Mouse (Mus musculus) E14TG2a.4 (cell line): ENCODE measurements around the gene Tapbpl.

Experiments used
- H3K27me3 ChIP-seq: 2 replicates; pipeline ENCODE4 v1.6.1; 2014; ENCODE audit warnings: low read length, control low read depth; ENCODE audit not compliant: insufficient read depth
- H3K36me3 ChIP-seq: 2 replicates; pipeline ENCODE4 v1.6.1; 2014; ENCODE audit warnings: low read length, control low read depth; ENCODE audit not compliant: insufficient read depth
- H3K4me1 ChIP-seq: replicated peaks from 2 replicates; pipeline ENCODE4 v1.6.1; 2014; ENCODE audit warnings: low read depth, low read length, control low read depth
- H3K4me3 ChIP-seq: replicated peaks from 2 replicates; pipeline ENCODE4 v1.5.1; 2014; ENCODE audit warnings: mild to moderate bottlenecking, low read length
- H3K9me3 ChIP-seq: 2 replicates; pipeline ENCODE4 v1.6.1; 2014; ENCODE audit warnings: low read length, control low read depth
- CTCF ChIP-seq: conservative IDR thresholded peaks from 2 replicates; pipeline ENCODE4 v1.5.1; 2014; ENCODE audit warnings: low read length
- NANOG ChIP-seq: IDR thresholded peaks from 2 replicates; pipeline ENCODE4 v1.6.1; 2014; ENCODE audit warnings: borderline replicate concordance, low read length, mixed read lengths
- POU5F1 ChIP-seq: IDR thresholded peaks from 2 replicates; pipeline ENCODE4 v1.6.1; 2014; ENCODE audit warnings: low read length, borderline replicate concordance

Tapbpl gene

GRCm38 (mm10) chr6:125196301-125196700 is 35.4 kb downstream of the Tapbpl start:
- H3K27me3 ChIP-seq = no peaks in the 10 kb centered on the region
- no peaks in the 10 kb centered on the region for H3K9me3 ChIP-seq
- no peak for TF ChIP-seq POU5F1
- no peak for TF ChIP-seq CTCF
- TF ChIP-seq NANOG = no peak
- peaks cover 73% of the 10 kb centered on the region for H3K4me1 ChIP-seq
- H3K4me3 ChIP-seq = 0 out of 2 replicates have a peak overlapping the region, but pooled peaks have one; percentile 4
- peaks cover 25% of the 10 kb centered on the region for H3K36me3 ChIP-seq

GRCm38 (mm10) chr6:125195541-125196075 is 36.1 kb downstream of the Tapbpl start:
- H3K9me3 ChIP-seq = no peaks in the 10 kb centered on the region
- no peaks in the 10 kb centered on the region for H3K27me3 ChIP-seq
- H3K4me1 ChIP-seq = peaks cover 75% of the 10 kb centered on the region
- peak; percentile 25; the same call in 1 of the 2 replicates for TF ChIP-seq NANOG
- TF ChIP-seq CTCF = no peak
- peak overlapping the region; percentile 39 for H3K4me3 ChIP-seq
- H3K36me3 ChIP-seq = peaks cover 25% of the 10 kb centered on the region

- no peak for TF ChIP-seq NANOG
- no peak for TF ChIP-seq POU5F1
- no peak for TF ChIP-seq CTCF
- Histone ChIP-seq H3K4me3 (peak overlapping the region; percentile 96), H3K4me1 (peaks cover 67% of the 10 kb centered on the region), H3K9me3 (no peaks in the 10 kb centered on the region), H3K36me3 (peaks cover 39% of the 10 kb centered on the region), H3K27me3 (no peaks in the 10 kb centered on the region)
These were observed 38.3 kb downstream of the Tapbpl start for GRCm38 (mm10) chr6:125193390-125193789.

- H3K27me3 ChIP-seq = no peaks in the 10 kb centered on the region
- H3K9me3 ChIP-seq = no peaks in the 10 kb centered on the region
- H3K4me3 ChIP-seq = peak overlapping the region; percentile 96
- H3K36me3 ChIP-seq = peaks cover 45% of the 10 kb centered on the region
- H3K4me1 ChIP-seq = peaks cover 62% of the 10 kb centered on the region
- TF ChIP-seq NANOG (no peak), CTCF (no peak), POU5F1 (no peak)
These were observed 38.8 kb downstream of the Tapbpl start for GRCm38 (mm10) chr6:125192841-125193240.

GRCm38 (mm10) chr6:125192016-125192714 is 39.5 kb downstream of the Tapbpl start:
- Histone ChIP-seq H3K27me3 (no peaks in the 10 kb centered on the region), H3K36me3 (peaks cover 51% of the 10 kb centered on the region), H3K4me3 (peak overlapping the region; percentile 96), H3K9me3 (no peaks in the 10 kb centered on the region), H3K4me1 (peaks cover 55% of the 10 kb centered on the region)
- TF ChIP-seq POU5F1 (no peak), NANOG (no peak), CTCF (no peak)

- H3K4me1 ChIP-seq = peaks cover 49% of the 10 kb centered on the region
- no peak for TF ChIP-seq NANOG
- TF ChIP-seq CTCF = no peak
- no peak for TF ChIP-seq POU5F1
- peak within 1 kb of the TSS; percentile 96 for H3K4me3 ChIP-seq
- no peaks in the 10 kb centered on the region for H3K27me3 ChIP-seq
- H3K9me3 ChIP-seq = no peaks in the 10 kb centered on the region
- peaks cover 58% of the 10 kb centered on the region for H3K36me3 ChIP-seq
These were observed 40.2 kb downstream of the Tapbpl start, which contains the start of the genes Ncapd2 and Mrpl51 for GRCm38 (mm10) chr6:125191332-125192015. Gene Ncapd2, minus strand, starts transcription at chr6:125191701. Gene Mrpl51, plus strand, starts transcription at chr6:125191801.

GRCm38 (mm10) chr6:125190816-125191215 is 40.8 kb downstream of the Tapbpl start:
- TF ChIP-seq CTCF (no peak), NANOG (no peak)
- peaks cover 42% of the 10 kb centered on the region for H3K4me1 ChIP-seq
- no peaks in the 10 kb centered on the region for H3K27me3 ChIP-seq
- no peaks in the 10 kb centered on the region for H3K9me3 ChIP-seq
- peak overlapping the region; percentile 96 for H3K4me3 ChIP-seq
- peaks cover 65% of the 10 kb centered on the region for H3K36me3 ChIP-seq

GRCm38 (mm10) chr6:125186203-125186602 is 45.5 kb downstream of the Tapbpl start:
- H3K27me3 ChIP-seq = no peaks in the 10 kb centered on the region
- no peaks in the 10 kb centered on the region for H3K9me3 ChIP-seq
- peaks cover 86% of the 10 kb centered on the region for H3K36me3 ChIP-seq
- no peak for TF ChIP-seq CTCF
- TF ChIP-seq POU5F1 = no peak
- no peak for TF ChIP-seq NANOG
- H3K4me1 ChIP-seq = peaks cover 21% of the 10 kb centered on the region
- no peak overlapping the region for H3K4me3 ChIP-seq
